Mouse (Mus musculus): ENCODE measurements around the gene Mre11a.

GRCm38 (mm10) chr9:14806786-14807185 lies 22.3 kb downstream of the Mre11a start:
- no peak for TF ChIP-seq CTCF (IDR thresholded peaks at IDR 0.05; ENCODE audit: borderline replicate concordance, insufficient read depth, low read length)
- TF ChIP-seq POLR2A (IDR thresholded peaks at IDR 0.05; ENCODE audit: low read depth, low read length), result no peak

All from embryonic fibroblast, embryonic 13.5 days (primary cell).